Mouse (Mus musculus) common myeloid progenitor, adult 5-6 weeks (primary cell): ENCODE measurements around the gene Lurap1. TPM values are rescaled to one million over a fixed set of nuclear protein-coding genes. Genes with fewer than 3 reads are reported as not detected.

ENCODE experiments used
- ATAC-seq: replicated peaks from 2 replicates; pipeline ENCODE4 v1.8.0; 2016; ENCODE audit warnings: low read depth, mild to moderate bottlenecking, moderate TSS enrichment, inconsistent platforms; ENCODE audit not compliant: poor library complexity, severe bottlenecking
- total RNA-seq: library from RNA; stranded (forward); fragments of 200-1000, 187-1606 nt; gene quantifications from 2 replicates; pipeline ENCODE4 v1.2.3, GENCODE M21; 2017

The Lurap1 gene
- total RNA-seq, 1 experiment from 2014 or later, result 0.09 TPM

DNA sequence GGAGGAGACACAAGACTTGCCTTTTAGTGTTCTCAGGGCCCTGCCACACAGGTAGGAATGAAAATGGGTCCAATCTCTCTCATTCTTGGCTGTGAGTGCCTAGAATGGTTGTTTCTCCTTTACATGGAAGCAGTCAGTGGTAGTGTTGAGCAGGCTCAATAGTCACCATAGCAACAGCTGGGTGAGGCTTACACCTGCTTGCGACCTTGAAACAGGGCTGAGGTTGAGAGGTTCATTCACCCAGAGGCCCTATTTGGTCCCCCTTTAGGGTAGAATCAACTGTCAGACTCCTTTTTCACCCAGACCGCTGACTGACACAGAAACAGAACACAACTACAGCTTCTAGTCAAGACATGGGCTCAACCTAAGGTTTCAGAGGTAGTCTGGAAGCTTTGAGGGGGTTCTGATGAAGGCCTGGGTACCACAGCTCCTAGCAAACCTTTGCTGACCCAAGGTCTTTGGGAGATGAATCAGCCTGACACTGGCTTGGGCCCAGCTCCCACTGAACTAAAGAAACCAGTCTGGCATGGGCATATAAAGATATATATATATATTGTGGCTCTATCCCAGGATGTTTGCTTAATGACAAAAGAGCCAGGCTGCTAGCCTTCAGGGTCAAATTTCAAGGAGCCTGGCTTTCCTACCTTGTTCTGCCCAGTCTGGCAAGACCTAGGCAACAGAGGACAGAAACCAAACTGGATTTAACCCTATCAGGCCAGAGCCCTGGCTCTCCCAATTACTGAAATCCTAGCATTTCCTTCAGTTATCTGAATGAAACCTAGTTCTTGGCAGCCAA is 13.8 kb upstream of the Lurap1 start:
- no peak for ATAC-seq

DNA sequence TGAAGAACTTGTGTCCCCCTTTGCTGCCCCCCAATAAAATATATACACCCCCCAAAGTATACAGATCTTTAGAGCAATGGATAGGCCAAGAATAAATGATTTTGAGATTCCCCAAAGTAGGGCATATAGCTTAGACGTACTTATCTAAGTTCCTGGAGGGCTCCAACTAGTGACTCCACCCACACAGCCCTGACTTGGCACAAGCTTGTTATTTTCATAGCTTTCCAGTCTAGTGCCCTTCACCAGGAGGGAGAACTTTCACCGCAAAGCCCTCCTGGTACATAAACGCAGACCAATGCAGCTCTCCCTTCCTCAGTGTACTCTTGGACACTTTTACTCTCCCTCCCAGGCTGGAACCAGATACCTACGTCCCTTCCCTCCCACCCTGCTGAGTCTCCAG is 11.0 kb upstream of the Lurap1 start:
- no peak for ATAC-seq

DNA sequence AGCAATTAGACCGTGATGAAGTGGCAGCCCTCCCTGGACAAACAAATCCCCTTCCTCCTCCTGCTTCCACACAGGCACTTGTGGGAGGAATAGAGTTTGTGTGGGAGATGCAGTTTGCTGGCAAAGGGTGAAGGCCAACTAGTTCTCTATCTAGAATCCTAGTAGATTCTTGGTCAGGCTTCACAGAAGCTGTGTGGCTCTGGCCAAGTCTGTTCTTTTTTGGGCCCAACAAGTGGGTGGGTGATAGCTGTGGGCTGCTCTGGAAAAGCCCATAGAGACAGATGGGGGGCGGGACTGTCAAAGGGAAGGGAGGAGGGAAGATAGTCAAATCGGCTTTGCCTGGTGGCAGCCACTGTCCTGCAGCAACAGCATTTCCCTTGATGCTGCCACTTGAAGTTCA is 9.6 kb upstream of the Lurap1 start:
- no peak for ATAC-seq

DNA sequence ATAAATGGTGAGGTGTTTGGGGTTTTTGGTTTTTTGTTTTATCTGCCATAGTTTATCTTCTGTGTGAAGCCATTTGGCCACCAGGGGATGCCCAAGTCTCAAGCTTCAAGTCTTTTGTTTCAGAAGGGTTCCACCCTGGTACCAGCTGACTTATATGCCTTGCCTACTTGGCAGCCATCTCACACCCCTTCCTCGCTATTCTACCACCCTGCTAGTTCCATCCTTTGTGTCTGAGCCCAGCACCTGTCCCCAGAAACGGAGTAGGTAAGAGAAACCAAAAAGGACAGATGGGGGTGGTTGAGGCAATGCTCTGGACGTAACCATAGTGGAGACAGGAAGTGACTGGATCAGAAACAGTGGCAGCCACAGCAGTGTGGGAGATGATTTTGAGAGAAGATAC is 8.8 kb upstream of the Lurap1 start:
- ATAC-seq, result peak; percentile 70

DNA sequence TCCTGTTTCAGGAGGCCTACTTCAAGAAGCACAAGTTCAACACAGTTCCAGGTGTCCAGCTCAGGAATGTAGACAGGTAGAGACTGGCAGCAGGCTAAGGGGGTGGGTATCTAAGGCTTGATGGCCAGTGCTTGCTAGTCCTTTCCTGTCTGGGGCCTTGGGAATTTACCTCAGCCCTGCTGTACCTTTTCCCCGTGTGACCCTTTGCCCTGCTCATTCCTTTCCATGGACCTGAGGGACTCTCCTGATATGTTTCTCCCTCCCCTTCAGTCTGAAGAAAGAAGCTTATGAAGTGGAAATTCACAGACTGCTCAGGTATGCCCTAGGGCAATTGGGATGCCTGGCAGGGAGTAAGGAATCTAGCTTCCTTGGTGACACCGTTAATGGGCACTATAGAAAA is 6.7 kb upstream of the Lurap1 start:
- no peak for ATAC-seq

DNA sequence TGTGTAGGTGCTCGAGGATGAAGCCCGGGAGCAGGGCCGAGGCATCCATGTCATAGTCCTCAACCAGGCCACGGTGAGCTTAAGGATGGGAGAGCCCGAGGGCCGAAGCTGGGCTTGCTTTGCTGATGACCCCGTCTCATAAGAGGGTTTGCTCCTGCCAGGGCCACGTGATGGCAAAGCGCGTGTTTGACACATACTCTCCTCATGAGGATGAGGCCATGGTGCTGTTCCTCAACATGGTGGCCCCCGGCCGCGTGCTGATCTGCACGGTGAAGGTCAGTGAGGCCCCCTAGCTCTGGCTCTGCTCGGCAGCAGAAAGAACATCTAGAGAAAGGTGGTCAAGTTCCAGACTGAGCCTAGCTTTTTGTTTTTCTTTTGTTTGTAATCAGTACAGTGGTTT is 1.6 kb upstream of the Lurap1 start:
- ATAC-seq, result no peak

DNA sequence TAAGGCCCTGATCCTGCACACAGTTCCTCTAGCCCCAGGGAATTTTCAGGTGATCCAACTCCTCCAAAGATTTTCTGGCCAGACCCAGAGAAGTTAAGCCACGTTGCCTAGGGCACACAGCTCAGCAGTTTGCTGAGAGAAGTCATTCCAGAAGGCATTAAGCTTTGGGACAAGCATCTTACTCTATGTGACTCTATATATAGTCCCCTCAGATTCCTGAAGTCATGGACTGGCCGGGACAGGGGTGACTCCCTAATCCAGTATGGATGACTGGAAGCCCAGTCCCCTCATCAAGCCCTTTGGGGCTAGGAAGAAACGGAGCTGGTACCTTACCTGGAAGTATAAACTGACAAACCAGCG is 296 bp downstream of the Lurap1 start:
- ATAC-seq, result no peak

DNA sequence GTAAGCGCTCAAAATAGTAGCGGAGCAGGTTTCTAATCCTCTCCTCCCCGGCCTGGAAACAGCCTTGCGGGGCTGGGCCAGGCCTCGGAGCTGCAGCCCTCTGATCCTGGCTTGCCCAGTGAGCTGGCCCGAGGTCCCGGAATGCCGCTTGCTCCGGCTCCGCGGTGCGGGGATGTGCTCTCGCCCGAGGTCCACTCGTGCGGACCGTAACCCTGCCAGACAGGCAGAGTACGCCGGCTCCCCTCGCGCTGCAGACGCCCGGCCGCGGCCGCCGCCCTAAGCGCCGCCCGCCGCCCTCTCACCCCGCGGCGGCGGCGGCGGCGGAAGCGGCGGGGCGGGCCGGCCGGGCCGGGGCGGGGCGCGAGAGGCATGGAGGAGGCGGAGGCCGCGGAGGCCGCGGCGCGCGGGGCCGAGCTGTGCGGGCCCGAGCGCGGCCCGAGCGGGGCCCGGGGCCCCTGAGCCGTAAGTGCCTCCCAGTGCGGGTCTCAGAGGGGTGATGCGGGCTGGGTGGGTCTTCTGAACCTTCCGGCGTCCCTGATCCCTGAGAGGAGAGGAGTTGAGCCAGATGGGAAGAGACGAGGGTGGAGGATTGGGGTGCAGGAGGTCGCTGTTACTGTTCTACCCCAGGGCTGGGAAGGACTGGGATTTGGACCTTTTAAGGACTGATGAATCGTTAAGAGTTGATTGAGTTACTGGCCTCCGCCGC is 829 bp downstream of the Lurap1 start:
- ATAC-seq, result peak; percentile 71

DNA sequence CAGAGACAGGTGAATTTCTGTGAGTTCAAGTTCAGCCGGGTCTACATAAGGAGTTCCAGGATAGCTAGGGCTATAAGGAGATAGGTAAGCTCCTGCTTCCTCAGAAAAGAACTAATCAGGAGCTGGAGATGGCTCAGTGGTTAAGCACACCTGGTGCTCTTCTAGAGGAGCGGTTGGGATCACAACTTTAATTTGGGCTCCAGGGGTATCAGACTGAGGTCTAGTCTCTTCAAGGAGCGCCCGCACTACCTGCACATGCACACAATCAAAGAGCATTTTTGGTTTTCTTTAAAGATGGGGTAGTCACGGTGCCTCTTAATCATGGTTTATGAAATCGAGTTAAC is 1.4 kb downstream of the Lurap1 start:
- no peak for ATAC-seq

DNA sequence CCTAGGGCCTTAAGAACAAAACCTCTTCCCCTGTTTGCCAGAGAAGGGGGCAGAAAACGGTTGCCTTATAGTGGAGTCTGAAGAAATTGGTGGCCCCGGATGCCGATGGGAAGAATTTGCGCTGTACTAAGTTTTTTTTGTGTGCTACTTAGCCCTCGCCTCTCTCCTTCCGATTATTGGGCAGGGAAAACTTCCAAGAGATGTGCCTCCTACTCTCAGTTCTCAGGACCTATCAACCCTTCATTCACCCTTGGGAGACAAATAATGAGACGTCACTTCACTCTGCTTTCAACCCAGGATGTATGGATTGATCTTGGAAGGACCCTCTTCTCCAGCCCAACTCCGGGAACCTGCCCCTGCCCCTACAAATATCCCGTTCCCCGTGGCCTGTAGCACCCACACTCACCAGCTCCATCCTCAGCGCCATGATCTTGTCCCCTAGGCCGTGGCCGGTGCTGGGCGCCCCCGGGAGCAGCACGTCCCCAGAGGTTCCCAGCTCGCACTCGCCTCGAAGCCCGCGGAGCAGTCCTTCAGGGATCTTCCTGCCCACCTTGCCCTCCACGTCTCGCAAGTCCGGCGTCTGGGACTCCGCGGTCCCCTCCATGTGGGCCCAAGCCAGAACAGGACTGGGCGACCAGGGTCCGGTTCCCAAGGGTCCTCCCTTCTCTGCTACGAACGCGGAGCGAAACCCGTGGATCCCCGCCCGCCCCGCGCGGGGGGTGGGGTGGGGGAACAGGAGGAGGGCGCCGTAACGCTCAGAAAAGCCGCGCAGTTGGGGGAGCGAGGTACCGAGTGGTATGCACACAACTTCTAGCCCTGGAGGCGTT is 7.0 kb downstream of the Lurap1 start:
- ATAC-seq, result peak; percentile 73

DNA sequence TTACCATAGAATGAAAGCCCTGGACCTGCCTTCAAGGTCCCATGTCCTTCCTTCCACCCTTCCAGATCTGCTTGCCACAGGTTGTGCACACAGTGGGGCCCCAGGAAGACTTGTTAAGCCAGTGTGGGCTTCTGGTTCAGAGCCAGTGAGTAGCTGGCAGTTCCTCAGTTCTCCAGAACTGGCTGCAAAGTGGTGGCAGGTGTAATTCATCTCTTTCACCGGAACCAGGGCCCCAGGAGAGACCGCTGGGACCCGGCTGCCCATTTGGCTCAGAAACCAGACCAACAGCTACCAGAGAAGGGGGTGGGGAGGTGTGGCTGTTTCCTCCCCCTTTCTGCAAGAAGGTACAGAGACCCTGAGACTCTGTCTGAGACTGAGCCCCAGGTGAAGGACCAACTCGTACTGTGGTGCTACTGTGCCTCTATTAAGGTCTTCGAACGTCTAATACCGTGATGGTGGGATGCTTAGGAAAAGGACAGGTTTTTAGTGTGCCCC is 7.8 kb downstream of the Lurap1 start:
- peak; percentile 43; the same call in 1 of the 2 replicates for ATAC-seq

DNA sequence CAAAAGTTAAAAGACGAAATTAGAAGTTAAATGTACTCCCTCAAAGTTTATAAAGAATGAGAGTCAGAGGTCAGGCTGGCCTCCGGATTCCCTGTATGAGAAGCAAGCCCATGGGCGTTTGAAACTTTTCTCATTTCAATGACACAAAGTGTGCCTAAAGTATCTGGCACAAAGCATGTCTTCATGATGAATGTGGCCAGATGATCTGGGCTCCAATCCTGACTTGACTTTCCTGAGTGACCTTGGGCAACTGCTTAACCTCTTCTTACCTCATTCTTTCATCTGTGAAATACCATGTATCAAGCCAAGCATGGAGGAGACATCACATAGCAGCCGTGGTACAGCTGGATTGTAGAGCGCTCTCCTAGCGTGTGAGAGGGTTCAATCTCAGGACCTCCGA is 8.9 kb downstream of the Lurap1 start:
- ATAC-seq, result no peak

DNA sequence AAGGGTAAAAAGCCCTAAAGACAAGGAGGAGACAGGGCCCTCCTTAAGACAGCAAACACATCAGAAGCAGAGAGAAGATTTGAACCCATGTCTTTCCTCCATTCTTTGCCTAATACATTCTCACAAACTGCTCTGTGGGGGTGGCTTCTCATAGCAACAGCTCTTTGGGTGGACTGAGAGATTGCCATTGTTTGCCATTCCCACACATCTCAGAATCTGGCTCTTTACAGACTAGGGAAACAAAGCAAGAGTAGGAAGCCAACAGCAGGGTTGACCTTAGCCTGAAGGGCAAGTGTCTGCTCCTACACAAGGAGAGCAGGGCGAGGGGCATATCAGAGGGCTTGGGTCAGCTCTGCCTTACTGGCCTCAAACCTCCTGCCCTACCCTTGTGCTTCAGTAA is 9.4 kb downstream of the Lurap1 start:
- no peak for ATAC-seq

DNA sequence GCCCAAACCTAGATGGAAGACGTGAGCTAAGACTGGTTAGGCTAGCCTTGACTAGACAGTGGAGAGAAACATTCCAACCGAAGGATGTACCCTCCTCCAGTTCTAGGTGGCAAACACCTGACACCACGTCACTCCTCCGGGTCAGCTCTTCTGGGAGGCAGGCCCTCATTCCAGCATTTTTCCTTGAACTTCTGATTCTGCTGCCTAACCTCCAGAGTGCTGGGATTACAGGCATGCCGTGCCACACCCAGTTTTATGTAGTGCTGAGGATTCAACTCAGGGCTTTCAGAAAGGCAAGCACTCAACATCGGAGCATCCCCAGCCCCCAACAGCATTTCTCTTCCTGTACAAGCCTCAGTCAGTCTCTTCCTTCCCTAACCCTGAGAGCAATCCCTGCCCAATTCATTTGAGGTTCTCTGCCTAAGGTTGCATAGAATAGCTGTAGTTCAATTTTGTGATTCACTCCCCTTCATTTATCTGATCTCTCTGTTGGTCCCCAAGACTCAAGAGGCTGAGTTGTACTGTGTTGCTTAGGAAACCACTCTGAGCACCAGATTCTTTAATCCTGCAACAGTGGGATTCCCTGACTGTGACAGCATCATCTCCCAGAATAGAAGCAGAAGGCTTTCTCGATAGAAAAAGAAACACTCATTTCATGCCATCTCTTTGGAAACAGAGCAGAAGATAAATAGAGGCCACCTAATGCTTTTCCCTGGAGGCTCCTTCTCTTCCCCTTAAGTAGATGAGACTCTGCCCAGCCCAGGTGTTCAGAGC is 10.2 kb downstream of the Lurap1 start:
- ATAC-seq, result no peak

DNA sequence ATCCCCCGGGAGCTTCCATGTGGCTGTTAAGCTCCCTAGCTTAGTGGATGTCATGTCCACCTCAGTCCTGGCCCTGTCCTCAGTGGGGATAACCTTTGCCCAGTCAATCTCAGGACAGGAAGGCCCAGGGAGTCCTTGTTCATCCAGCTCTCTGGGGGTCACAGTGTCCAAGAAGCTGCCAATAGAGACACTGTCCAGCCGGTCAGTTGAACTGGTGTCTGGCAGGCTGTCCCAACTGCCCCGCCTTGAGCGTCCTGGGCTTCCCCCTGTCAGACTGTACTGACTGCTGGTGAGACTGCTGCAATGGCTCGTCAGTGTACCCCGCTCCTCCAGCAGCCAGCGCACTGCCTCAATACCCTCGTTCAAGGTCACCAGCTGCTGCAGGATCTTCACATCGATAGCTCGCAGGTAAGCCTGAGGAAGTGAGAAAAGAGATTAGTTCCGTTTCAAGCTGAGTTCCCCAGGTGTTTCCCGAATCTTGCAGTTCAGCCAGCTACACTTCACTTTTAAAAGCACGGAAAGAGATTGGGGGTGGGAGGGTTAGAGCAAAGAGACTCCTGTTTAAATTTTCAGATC is 13.6 kb downstream of the Lurap1 start:
- ATAC-seq, result no peak

DNA sequence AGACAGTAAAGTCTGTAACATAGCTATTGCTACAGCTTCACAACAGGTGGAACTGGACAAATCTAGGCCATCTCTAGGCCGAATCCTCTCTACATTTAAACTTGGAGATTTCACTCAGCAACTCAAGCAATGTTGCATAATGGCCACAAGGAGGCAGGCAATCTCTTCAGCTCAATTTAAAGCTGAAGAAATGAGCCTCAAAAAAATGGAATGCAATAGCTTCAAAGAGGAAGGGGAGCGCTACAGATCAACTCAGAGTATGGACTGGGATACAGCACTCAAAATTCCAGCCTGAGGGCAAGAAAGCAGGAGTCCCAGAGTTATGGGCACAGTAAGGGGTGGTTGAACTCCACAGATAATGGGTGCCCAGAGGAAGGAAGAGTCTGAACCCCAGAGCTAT is 16.1 kb downstream of the Lurap1 start:
- peak; percentile 87 for ATAC-seq

DNA sequence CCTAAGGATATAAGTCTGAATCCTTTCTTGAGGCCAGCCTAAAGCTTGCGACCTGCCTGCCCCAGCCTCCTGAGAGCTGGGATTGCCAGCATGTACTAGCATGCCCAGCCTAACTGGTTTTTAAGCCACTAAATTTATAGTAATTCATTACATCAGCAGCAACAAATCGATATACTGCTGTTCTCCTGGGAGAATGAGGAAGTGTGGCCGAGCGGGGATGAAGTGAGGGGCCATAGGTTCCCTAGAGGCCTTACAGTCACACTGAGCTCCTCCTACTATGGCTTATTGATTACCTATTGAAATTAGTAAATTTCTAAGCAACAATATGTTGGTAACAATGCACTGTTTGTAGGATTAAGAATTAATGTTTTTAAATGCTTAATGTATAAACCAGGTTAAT is 18.0 kb downstream of the Lurap1 start:
- ATAC-seq, result no peak

DNA sequence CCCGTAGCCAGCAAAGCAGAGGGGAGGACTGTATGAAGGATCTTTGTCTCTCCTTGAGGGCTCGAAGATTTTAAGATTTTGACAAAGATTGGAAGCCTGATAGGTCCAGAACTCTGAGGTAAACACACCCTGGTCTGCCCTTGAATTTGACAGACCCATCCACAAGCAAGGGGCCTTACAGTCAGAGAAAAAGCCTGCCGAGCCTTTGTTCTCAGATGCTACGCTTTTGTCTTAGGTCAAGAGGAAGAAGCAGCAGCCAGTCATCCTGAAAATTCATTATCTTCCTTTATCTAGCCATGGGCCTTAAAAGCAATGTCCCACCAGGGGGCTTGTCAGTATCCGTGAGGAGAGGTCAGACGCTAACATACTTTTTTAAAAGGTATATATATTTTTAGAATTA is 23.2 kb downstream of the Lurap1 start:
- ATAC-seq, result no peak

DNA sequence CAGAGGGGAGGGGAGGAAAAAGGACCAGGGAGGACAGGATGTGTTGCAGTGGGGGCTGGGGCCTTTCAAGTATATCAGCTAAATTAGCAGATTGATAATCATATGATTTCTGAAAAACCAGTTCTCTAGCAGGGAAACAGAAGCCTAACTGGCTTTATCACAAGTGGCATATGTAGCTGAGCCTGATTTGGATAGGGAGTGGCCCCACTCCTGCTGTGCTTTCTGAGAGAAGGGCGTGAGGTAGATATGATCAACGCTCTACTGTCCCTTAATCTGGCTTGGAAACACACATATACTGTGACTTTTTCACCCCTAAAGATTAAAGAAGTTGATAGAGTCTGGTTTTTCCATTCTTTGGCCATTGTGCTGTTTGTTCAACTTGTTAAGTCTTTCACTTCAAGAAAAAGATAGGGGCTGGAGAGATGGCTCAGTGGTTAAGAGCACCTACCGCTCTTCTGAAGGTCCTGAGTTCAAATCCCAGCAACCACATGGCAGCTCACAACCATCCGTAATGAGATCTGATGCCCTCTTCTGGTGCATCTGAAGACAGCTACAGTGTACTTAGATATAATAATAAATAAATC is 25.2 kb downstream of the Lurap1 start:
- ATAC-seq, result no peak
